Mouse (Mus musculus) liver, postnatal 0 days (tissue): ENCODE results near the gene Gm12166.

Experiments used
- CTCF ChIP-seq: sonication (generic); IDR thresholded peaks from 2 replicates; pipeline ENCODE4 v1.5.1; 2016; ENCODE audit warnings: antibody characterized with exemption, low read depth
- EP300 ChIP-seq: IDR thresholded peaks from 2 replicates; pipeline ENCODE4 v1.6.1; 2016; ENCODE audit warnings: antibody characterized with exemption, low read depth, mild to moderate bottlenecking

- TF ChIP-seq CTCF (no peak), EP300 (no peak)
These were observed 16.8 kb upstream of the Gm12166 start for GRCm38 (mm10) chr11:46068756-46069407.
